Mouse (Mus musculus): Measurements from ENCODE around the gene Acads.

GRCm38 (mm10) chr5:115152132-115152956, 33.2 kb upstream of the Acads start:
- no peak for TF ChIP-seq POLR2A (IDR thresholded peaks at IDR 0.05; ENCODE audit: control insufficient read depth in 1 of 2, insufficient read depth in 1 of 2, low read depth in 1 of 2, low read length in 2 of 2, poor library complexity in 1 of 2)
- no peak for TF ChIP-seq CTCF (IDR thresholded peaks at IDR 0.05 in 2 of 3, conservative IDR thresholded peaks at IDR 0.05 in 1 of 3; ENCODE audit: control insufficient read depth in 1 of 3, insufficient read depth in 1 of 3, low read depth in 2 of 3, low read length in 3 of 3, poor library complexity in 1 of 3, severe bottlenecking in 1 of 3)
- TF ChIP-seq HCFC1 (IDR thresholded peaks at IDR 0.05; ENCODE audit: low read depth, low read length): no peak
- TF ChIP-seq TCF12 (IDR thresholded peaks at IDR 0.05; ENCODE audit: low read depth, low read length): no peak
